Mouse (Mus musculus) limb, embryonic 11.5 days (tissue): ENCODE data around the gene Chrnb1. TPM values are rescaled to one million over a fixed set of nuclear protein-coding genes. Genes with fewer than 3 reads are reported as not detected.

ENCODE experiments used
- ATAC-seq: fragments of 200-750 bp; cut with Nextera tagmentation; 2 replicates; pipeline ENCODE4 v1.8.0; 2017; ENCODE audit warnings: low read depth; ENCODE audit not compliant: insufficient number of reproducible peaks, low FRiP score, low TSS enrichment
- DNase-seq: peaks from one replicate; pipeline ENCODE4 v3.0.0-alpha.2; 2015; ENCODE audit warnings: low spot score
- H3K27ac ChIP-seq: fragments of 300-500 bp; sonication (generic); replicated peaks from 2 replicates; pipeline ENCODE4 v1.5.1; 2014; ENCODE audit warnings: low read depth, mild to moderate bottlenecking, low read length
- H3K27me3 ChIP-seq: fragments of 300-500 bp; sonication (generic); 2 replicates; pipeline ENCODE4 v1.6.1; 2014; ENCODE audit warnings: mild to moderate bottlenecking, low read length, mixed read lengths; ENCODE audit not compliant: control insufficient read depth, insufficient read depth
- H3K36me3 ChIP-seq: fragments of 300-500 bp; sonication (generic); 2 replicates; pipeline ENCODE4 v1.6.1; 2014; ENCODE audit warnings: mild to moderate bottlenecking, low read length, moderate library complexity, mixed read lengths; ENCODE audit not compliant: control insufficient read depth, insufficient read depth
- H3K4me1 ChIP-seq: fragments of 300-500 bp; sonication (generic); 2 replicates; pipeline ENCODE4 v1.6.1; 2014; ENCODE audit warnings: low read length, mixed read lengths; ENCODE audit not compliant: control insufficient read depth, insufficient read depth
- H3K4me2 ChIP-seq: fragments of 300-500 bp; sonication (generic); 2 replicates; pipeline ENCODE4 v1.6.1; 2014; ENCODE audit warnings: low read depth, mild to moderate bottlenecking, moderate library complexity; ENCODE audit not compliant: severe bottlenecking
- H3K4me3 ChIP-seq: fragments of 300-500 bp; sonication (generic); 2 replicates; pipeline ENCODE4 v1.5.1; 2014; ENCODE audit warnings: low read depth, low read length
- H3K9ac ChIP-seq: fragments of 300-500 bp; sonication (generic); 2 replicates; pipeline ENCODE4 v1.6.1; 2014; ENCODE audit warnings: mild to moderate bottlenecking, low read length
- H3K9me3 ChIP-seq: fragments of 300-500 bp; sonication (generic); 2 replicates; pipeline ENCODE4 v1.6.1; 2016; ENCODE audit warnings: low read length; ENCODE audit not compliant: control insufficient read depth
- whole genome bisulfite sequencing: fragments of 180-500 bp; shearing (Covaris S2); extraction: QIAGEN DNeasy Blood & Tissue Kit; methylation state at CpG from one replicate; pipeline ENCODE4 v1.1.7; 2014; 5-methylcytosine and 5-hydroxymethylcytosine counted together
- polyA plus RNA-seq: library from polyadenylated mRNA; unstranded; fragments of >200 nt; fragmentation: Nextera tagmentation; extraction: Ambion mirVana; gene quantifications from 2 replicates; pipeline ENCODE4 v1.2.1, GENCODE M21; 2014

Gene Chrnb1
- polyA plus RNA-seq, 1 experiment from 2014 or later: 4.3 TPM

DNA sequence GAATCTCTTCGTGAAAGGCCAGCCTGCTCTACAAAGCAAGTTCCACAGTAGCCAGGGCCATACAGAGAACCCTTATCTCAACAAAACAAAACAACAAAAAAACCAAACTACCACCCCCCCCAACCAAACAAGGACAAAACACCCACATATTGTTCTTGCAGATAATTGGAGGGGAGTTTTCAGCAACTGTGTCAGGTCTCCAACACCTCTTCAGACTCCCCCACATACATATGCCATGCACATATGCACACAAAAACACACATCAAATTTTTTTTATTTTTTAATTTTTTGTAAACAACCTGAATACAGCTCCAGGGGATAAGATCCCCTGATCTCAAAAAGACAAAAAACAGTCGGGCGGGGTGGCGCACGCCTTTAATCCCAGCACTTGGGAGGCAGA lies 41.5 kb downstream of the Chrnb1 start:
- no peak overlapping the region for H3K4me3 ChIP-seq
- H3K36me3 ChIP-seq: no peaks in the 10 kb centered on the region
- ATAC-seq (no peak), DNase-seq (no peak)
- H3K9me3 ChIP-seq: no peaks in the 10 kb centered on the region
- H3K4me1 ChIP-seq: peaks cover 17% of the 10 kb centered on the region
- WGBS: 92% methylated on average over 5 of the region's 5 CpGs
- H3K9ac ChIP-seq: no peak overlapping the region
- H3K4me2 ChIP-seq: no peak overlapping the region
- no peak overlapping the region for H3K27ac ChIP-seq
- no peaks in the 10 kb centered on the region for H3K27me3 ChIP-seq

DNA sequence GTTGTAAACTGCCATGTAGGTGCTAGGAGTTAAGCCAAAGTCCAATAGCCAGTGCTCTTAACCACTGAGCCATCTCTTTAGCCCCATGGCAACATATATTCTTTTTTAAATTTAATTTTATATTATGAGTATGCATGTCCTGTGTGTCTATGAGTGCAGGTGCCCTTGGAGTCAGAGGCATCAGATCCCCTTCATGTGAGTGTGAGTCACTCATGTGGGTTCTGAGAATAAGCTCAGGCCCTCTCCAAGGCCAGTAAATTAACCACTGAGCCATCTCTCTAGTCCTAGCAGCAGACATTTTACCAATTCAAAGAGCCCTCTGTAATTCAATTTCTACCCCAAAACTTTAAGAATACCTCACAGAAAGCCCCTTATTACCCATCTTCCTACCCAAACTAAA lies 43.1 kb downstream of the Chrnb1 start:
- ATAC-seq (no peak), DNase-seq (no peak)
- Histone ChIP-seq H3K27me3 (no peaks in the 10 kb centered on the region), H3K27ac (no peak overlapping the region), H3K9me3 (no peaks in the 10 kb centered on the region), H3K9ac (no peak overlapping the region), H3K4me3 (no peak overlapping the region), H3K4me2 (no peak overlapping the region), H3K4me1 (peaks cover 17% of the 10 kb centered on the region), H3K36me3 (0 out of 2 replicates have a peak, but pooled peaks cover 2% of the 10 kb centered on the region)

DNA sequence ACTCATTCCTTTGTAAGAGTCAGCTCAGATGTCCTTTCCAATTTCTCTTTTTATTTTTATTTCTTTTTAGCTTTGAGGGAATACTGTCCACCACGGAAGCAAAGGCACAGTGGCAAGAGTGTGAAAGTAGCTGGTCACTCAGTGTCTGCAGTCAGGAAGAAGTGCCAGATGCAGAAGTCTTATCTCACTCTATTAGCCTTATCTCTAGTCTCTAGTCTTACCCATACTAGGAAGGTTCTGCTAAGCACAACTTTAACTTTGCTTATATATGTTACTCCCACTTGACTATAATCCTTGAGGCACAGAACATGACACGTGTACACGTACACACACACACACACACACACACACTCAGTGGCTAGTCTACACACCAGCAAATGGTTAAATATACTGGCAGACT lies 44.1 kb downstream of the Chrnb1 start:
- Histone ChIP-seq H3K9ac (no peak overlapping the region), H3K27me3 (no peaks in the 10 kb centered on the region), H3K9me3 (no peaks in the 10 kb centered on the region), H3K36me3 (peaks cover 7% of the 10 kb centered on the region), H3K4me3 (no peak overlapping the region), H3K27ac (no peak overlapping the region), H3K4me1 (peaks cover 11% of the 10 kb centered on the region), H3K4me2 (no peak overlapping the region)
- WGBS: 85% methylated on average over 3 of the region's 3 CpGs
- DNase-seq (no peak), ATAC-seq (no peak)

Other genes starting within 250 kb of the Chrnb1 start
- gene Dnah2, start 246.8 kb downstream of the Chrnb1 start, polyA plus RNA-seq: 0.87 and 1.4 TPM in 2 replicates
- gene Efnb3, start 235.7 kb downstream of the Chrnb1 start, polyA plus RNA-seq: 12.9 and 14.4 TPM in 2 replicates
- 45.7 and 46.9 TPM in 2 replicates for gene Wrap53, start 215.7 kb downstream of the Chrnb1 start, polyA plus RNA-seq
- 250 and 254 TPM in 2 replicates for gene Trp53, start 215.6 kb downstream of the Chrnb1 start, polyA plus RNA-seq
- 4.5 and 4.9 TPM in 2 replicates for gene Atp1b2, start 190.0 kb downstream of the Chrnb1 start, polyA plus RNA-seq
- not detected in 2 replicates for gene Shbg, start 178.0 kb downstream of the Chrnb1 start, polyA plus RNA-seq
- gene Sat2, start 173.9 kb downstream of the Chrnb1 start, polyA plus RNA-seq: 14.7 and 16.2 TPM in 2 replicates
- gene Fxr2, start 163.0 kb downstream of the Chrnb1 start, polyA plus RNA-seq: 35.8 and 37.5 TPM in 2 replicates
- gene Sox15, start 140.6 kb downstream of the Chrnb1 start, polyA plus RNA-seq: 0.17 TPM in 1 of 2 replicates, not detected in the other
- gene Mpdu1, start 133.3 kb downstream of the Chrnb1 start, polyA plus RNA-seq: 21.0 and 41.0 TPM in 2 replicates
- gene Cd68, start 129.8 kb downstream of the Chrnb1 start, polyA plus RNA-seq: 3.4 and 4.5 TPM in 2 replicates
- 759 and 892 TPM in 2 replicates for gene Eif4a1, start 123.5 kb downstream of the Chrnb1 start, polyA plus RNA-seq
- gene Senp3, start 113.9 kb downstream of the Chrnb1 start, polyA plus RNA-seq: 125 and 127 TPM in 2 replicates
- gene Tnfsf13, start 110.2 kb downstream of the Chrnb1 start, polyA plus RNA-seq: not detected in 2 replicates
- 2.6 and 3.3 TPM in 2 replicates for gene Tnfsf12, start 100.1 kb downstream of the Chrnb1 start, polyA plus RNA-seq
- 1.1 and 1.3 TPM in 2 replicates for gene Tnfsfm13, start 99.8 kb downstream of the Chrnb1 start, polyA plus RNA-seq
- gene Polr2a, start 37.3 kb downstream of the Chrnb1 start, polyA plus RNA-seq: 64.0 and 78.3 TPM in 2 replicates
- gene Slc35g3, start 34.0 kb downstream of the Chrnb1 start, polyA plus RNA-seq: 0.09 TPM in 1 of 2 replicates, not detected in the other
- 0.96 and 1.1 TPM in 2 replicates for gene Zbtb4, start 30.0 kb downstream of the Chrnb1 start, polyA plus RNA-seq
- gene Fgf11, start 5.9 kb upstream of the Chrnb1 start, polyA plus RNA-seq: 0.36 and 0.67 TPM in 2 replicates
- 1.8 and 2.0 TPM in 2 replicates for gene Tmem102, start 9.7 kb upstream of the Chrnb1 start, polyA plus RNA-seq
- not detected in 2 replicates for gene Gm39566, start 19.4 kb upstream of the Chrnb1 start, polyA plus RNA-seq
- gene Spem2, start 22.5 kb upstream of the Chrnb1 start, polyA plus RNA-seq: not detected in 2 replicates
- 0.15 and 0.18 TPM in 2 replicates for gene Spem1, start 26.2 kb upstream of the Chrnb1 start, polyA plus RNA-seq
- gene Nlgn2, start 41.8 kb upstream of the Chrnb1 start, polyA plus RNA-seq: 5.8 and 6.2 TPM in 2 replicates
- gene Tmem256, start 42.6 kb upstream of the Chrnb1 start, polyA plus RNA-seq: 285 and 304 TPM in 2 replicates
- gene Plscr3, start 50.4 kb upstream of the Chrnb1 start, polyA plus RNA-seq: 115 TPM in 2 replicates
- 0.89 and 1.2 TPM in 2 replicates for gene Tnk1, start 62.8 kb upstream of the Chrnb1 start, polyA plus RNA-seq
- not detected in 2 replicates for gene Tmem95, start 82.1 kb upstream of the Chrnb1 start, polyA plus RNA-seq
- gene Kctd11, start 85.5 kb upstream of the Chrnb1 start, polyA plus RNA-seq: 3.7 and 4.3 TPM in 2 replicates
- gene Acap1, start 99.6 kb upstream of the Chrnb1 start, polyA plus RNA-seq: 0.72 and 0.78 TPM in 2 replicates
- gene 2810408A11Rik, start 105.0 kb upstream of the Chrnb1 start, polyA plus RNA-seq: 24.8 and 26.5 TPM in 2 replicates
- gene Neurl4, start 105.1 kb upstream of the Chrnb1 start, polyA plus RNA-seq: 15.3 and 15.5 TPM in 2 replicates
- 90.8 and 94.0 TPM in 2 replicates for gene Gps2, start 117.9 kb upstream of the Chrnb1 start, polyA plus RNA-seq
- 2,284 and 2,370 TPM in 2 replicates for gene Eif5a, start 126.0 kb upstream of the Chrnb1 start, polyA plus RNA-seq
- 11.2 and 11.3 TPM in 2 replicates for gene Ybx2, start 139.9 kb upstream of the Chrnb1 start, polyA plus RNA-seq
- 21.0 and 22.7 TPM in 2 replicates for gene Slc2a4, start 152.2 kb upstream of the Chrnb1 start, polyA plus RNA-seq
- gene Cldn7, start 168.8 kb upstream of the Chrnb1 start, polyA plus RNA-seq: 12.7 and 13.2 TPM in 2 replicates
- gene Ctdnep1, start 185.2 kb upstream of the Chrnb1 start, polyA plus RNA-seq: 22.8 and 27.6 TPM in 2 replicates
- 148 and 151 TPM in 2 replicates for gene Elp5, start 186.6 kb upstream of the Chrnb1 start, polyA plus RNA-seq
- 397 and 432 TPM in 2 replicates for gene Gabarap, start 195.2 kb upstream of the Chrnb1 start, polyA plus RNA-seq
- gene Phf23, start 199.8 kb upstream of the Chrnb1 start, polyA plus RNA-seq: 56.1 and 64.9 TPM in 2 replicates
- 47.3 and 52.0 TPM in 2 replicates for gene Dvl2, start 204.7 kb upstream of the Chrnb1 start, polyA plus RNA-seq
- 52.9 and 53.5 TPM in 2 replicates for gene Acadvl, start 219.5 kb upstream of the Chrnb1 start, polyA plus RNA-seq
- gene Dlg4, start 221.0 kb upstream of the Chrnb1 start, polyA plus RNA-seq: 10.0 and 10.8 TPM in 2 replicates